Mouse (Mus musculus): ENCODE results near the gene Myo16. TPM values are rescaled to one million over a fixed set of nuclear protein-coding genes. Genes with fewer than 3 reads are reported as not detected.
A peak's percentile ranks its signal among the peaks of the same experiment; 100 is the strongest.

Myo16 gene
- total RNA-seq, 2 experiments from 2014 or later, result 30.5 to 38.7 TPM

DNA sequence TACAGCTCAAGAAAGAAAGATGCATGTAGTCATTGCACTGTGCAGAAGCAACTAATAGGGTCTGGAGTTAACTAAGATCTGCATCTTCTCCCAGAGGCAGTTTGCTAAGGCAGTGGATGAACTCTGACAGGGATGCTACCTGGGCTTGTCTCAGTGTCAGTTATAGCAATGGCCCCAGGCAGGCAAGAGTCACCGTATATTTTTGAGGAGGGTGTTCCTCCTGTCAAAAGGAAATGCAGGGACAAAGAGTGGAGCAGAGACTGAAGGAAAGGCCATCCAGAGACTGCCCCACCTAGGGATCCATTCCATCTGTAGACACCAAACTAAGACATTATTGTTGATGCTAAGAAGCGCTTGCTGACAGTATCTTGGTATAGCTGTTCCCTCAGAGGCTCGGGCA, 7.4 kb downstream of the Myo16 start:
- TF ChIP-seq CTCF (IDR thresholded peaks at IDR 0.05), result no peak
- DNase-seq (ENCODE audit: extremely low spot score in 1 of 2, low spot score in 2 of 2), result no peak
- no peak overlapping the region for H3K27ac ChIP-seq
- intact Hi-C loops (cut with DNase I), result loop anchor here (10.0 kb wide), 1 partner anchor 244 kb away; no protein-coding TSS in a partner anchor
- H3K4me3 ChIP-seq, result no peak overlapping the region

DNA sequence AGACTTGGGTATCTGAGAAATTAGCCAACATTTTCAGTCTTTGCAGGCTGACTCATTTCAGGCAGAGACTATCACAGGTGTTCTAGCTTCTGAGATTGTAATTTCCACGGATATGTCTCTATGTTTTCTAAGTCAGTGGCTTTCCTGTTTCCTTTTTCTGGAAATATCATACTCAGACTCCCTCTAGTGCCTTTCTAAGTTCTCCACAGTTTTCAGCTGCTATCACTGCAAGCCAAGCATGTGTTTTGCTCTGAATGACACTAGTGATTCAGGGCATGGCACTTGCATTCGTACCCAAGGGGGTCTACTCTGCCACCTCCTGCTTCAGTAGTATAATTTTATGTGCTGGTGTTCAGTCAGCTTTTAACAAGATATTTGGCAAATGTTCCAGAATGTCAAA, 11.2 kb downstream of the Myo16 start:
- no peak overlapping the region for H3K4me3 ChIP-seq
- intact Hi-C loops (cut with DNase I), result loop anchor here (2.0 to 10.0 kb wide), 3 partner anchors 112 to 240 kb away; partner anchors contain the start of genes Abhd13 and Lig4
- DNase-seq (ENCODE audit: extremely low spot score in 1 of 2, low spot score in 2 of 2), result no peak
- no peak overlapping the region for H3K27ac ChIP-seq
- TF ChIP-seq CTCF (IDR thresholded peaks at IDR 0.05), result peak; percentile 55

GRCm38 (mm10) chr8:10168326-10168725, 14.6 kb downstream of the Myo16 start:
- intact Hi-C loops (cut with DNase I), result loop anchor here (5.0 to 10.0 kb wide), 2 partner anchors 191 to 236 kb away; partner anchors contain the start of genes Abhd13 and Lig4
- Histone ChIP-seq H3K27ac (no peak overlapping the region), H3K4me3 (no peak overlapping the region)
- DNase-seq (ENCODE audit: extremely low spot score in 1 of 2, low spot score in 2 of 2), result no peak
- TF ChIP-seq CTCF (IDR thresholded peaks at IDR 0.05), result no peak

GRCm38 (mm10) chr8:10169894-10170293, 16.2 kb downstream of the Myo16 start:
- no peak for TF ChIP-seq CTCF (IDR thresholded peaks at IDR 0.05)
- Histone ChIP-seq H3K4me3 (no peak overlapping the region), H3K27ac (no peak overlapping the region)
- DNase-seq (ENCODE audit: extremely low spot score in 1 of 2, low spot score in 2 of 2), result no peak
- intact Hi-C loops (cut with DNase I), result loop anchor here (5.0 to 10.0 kb wide), 2 partner anchors 193 to 235 kb away; partner anchors contain the start of genes Abhd13 and Lig4

DNA sequence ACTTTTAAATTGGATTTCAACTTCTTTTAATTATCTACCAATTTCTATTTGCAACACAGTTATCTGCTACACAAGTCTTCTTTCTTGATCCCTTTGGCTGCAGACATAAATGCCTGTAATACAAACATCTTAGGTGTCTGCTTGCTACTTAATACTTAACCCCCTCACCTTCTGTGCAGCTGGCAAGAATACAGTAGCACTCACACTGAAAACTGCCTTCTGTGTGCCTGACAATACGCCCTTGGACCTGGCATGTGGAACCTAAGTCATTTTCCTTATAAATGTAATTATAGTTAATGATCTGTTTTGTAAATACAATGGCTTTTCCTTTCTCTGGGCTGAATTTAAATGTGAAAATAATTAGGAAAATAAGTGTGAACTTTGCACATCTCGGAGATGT, 17.6 kb downstream of the Myo16 start:
- TF ChIP-seq CTCF (IDR thresholded peaks at IDR 0.05), result no peak
- Histone ChIP-seq H3K4me3 (no peak overlapping the region), H3K27ac (no peak overlapping the region)
- no peak for DNase-seq (ENCODE audit: extremely low spot score in 1 of 2, low spot score in 2 of 2)
- intact Hi-C loops (cut with DNase I), result no loop called here

GRCm38 (mm10) chr8:10172278-10172677, 18.6 kb downstream of the Myo16 start:
- DNase-seq (ENCODE audit: extremely low spot score in 1 of 2, low spot score in 2 of 2), result no peak
- H3K4me3 ChIP-seq, result no peak overlapping the region
- H3K27ac ChIP-seq, result no peak overlapping the region
- intact Hi-C loops (cut with DNase I), result no loop called here
- TF ChIP-seq CTCF (IDR thresholded peaks at IDR 0.05), result no peak

- Histone ChIP-seq H3K4me3 (no peak overlapping the region), H3K27ac (no peak overlapping the region)
- no peak for DNase-seq (ENCODE audit: extremely low spot score in 1 of 2, low spot score in 2 of 2)
- intact Hi-C loops (cut with DNase I), result no loop called here
- TF ChIP-seq CTCF (IDR thresholded peaks at IDR 0.05), result no peak
Observed at GRCm38 (mm10) chr8:10173033-10173747, 19.5 kb downstream of the Myo16 start.

DNA sequence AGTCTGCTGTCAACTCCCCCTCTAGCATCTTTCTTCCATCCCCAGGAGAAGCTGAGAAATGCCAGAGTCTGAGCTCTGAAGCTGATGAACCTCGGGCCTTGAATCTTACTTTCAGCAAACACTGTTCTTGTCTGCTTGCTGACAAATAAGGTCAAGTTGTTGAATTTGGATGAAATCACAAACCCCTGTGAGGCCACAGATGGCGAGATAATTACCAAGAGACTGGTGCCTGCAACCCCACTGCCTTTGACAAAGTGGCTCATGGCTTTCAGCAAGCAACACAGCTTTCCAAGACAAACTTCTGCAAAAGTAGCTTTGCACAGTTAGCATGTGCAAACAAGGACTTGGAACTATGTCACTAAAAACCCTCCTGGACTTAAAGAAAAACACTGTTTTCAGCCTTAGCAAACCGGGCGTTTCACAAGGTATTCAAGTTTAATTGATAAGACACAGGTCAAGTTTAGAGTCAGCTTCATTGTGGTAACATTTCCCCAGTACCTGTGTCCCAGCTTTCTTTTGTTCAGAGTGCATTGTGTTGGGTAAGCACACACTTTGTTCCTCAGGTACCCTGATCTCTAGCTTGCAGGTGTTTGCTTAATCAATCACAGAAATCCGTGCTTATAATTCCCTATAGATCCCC, 20.6 kb downstream of the Myo16 start:
- intact Hi-C loops (cut with DNase I), result no loop called here
- no peak for TF ChIP-seq CTCF (IDR thresholded peaks at IDR 0.05)

GRCm38 (mm10) chr8:10174841-10175680, 21.4 kb downstream of the Myo16 start:
- Histone ChIP-seq H3K27ac (no peak overlapping the region), H3K4me3 (no peak overlapping the region)
- TF ChIP-seq CTCF (IDR thresholded peaks at IDR 0.05), result no peak
- intact Hi-C loops (cut with DNase I), result no loop called here
- no peak for DNase-seq (ENCODE audit: extremely low spot score in 1 of 2, low spot score in 2 of 2)

More for the DNA sequence above, 20.6 kb downstream of the Myo16 start:
- H3K27ac ChIP-seq, result no peak overlapping the region
- H3K4me3 ChIP-seq, result no peak overlapping the region
- no peak for DNase-seq (ENCODE audit: extremely low spot score in 1 of 2, low spot score in 2 of 2)

DNA sequence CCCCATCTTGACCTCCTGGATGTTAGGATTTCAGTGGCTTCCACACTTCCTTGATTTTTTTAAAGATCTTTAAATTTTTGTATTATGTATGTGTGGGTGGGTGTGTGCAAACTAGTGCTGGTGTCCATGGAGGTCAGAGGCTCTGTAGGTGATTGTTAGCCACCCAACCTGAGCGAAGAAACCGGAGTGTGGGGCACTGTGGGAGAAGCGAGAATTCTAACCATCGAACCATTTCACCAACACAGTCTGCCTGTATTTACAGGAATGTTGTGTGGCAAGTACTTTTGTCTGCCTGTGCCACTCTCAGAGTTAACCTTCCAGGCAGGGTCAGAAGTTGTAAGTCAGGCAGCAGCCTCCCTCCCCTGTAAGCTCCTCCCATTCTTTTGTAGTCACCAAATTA, 22.3 kb downstream of the Myo16 start:
- intact Hi-C loops (cut with DNase I), result no loop called here

DNA sequence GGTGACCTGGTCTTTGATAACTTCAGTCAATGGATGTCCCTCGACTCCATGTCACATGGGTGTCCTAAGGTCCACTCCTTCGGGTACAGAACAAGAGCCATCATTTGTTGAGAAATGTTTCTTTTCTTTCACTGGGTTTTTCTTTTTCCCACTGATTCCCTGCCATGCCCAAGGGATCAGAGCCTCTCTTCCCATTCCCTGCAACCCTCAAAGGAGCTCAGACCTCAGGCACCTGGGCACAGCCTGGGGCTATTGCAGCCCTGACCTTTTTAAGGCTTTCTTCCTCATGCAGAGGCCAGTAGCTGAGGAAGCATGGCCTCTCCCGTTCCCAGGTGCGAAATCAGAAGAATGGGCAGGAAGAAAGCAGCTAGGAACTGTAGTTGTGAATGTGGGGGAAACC, 23.4 kb downstream of the Myo16 start:
- no peak for TF ChIP-seq CTCF (IDR thresholded peaks at IDR 0.05)
- DNase-seq (ENCODE audit: extremely low spot score in 1 of 2, low spot score in 2 of 2), result no peak
- H3K27ac ChIP-seq, result no peak overlapping the region
- intact Hi-C loops (cut with DNase I), result no loop called here
- no peak overlapping the region for H3K4me3 ChIP-seq

More for the DNA sequence above, 22.3 kb downstream of the Myo16 start:
- TF ChIP-seq CTCF (IDR thresholded peaks at IDR 0.05), result no peak
- DNase-seq (ENCODE audit: extremely low spot score in 1 of 2, low spot score in 2 of 2), result no peak
- Histone ChIP-seq H3K27ac (no peak overlapping the region), H3K4me3 (no peak overlapping the region)

DNA sequence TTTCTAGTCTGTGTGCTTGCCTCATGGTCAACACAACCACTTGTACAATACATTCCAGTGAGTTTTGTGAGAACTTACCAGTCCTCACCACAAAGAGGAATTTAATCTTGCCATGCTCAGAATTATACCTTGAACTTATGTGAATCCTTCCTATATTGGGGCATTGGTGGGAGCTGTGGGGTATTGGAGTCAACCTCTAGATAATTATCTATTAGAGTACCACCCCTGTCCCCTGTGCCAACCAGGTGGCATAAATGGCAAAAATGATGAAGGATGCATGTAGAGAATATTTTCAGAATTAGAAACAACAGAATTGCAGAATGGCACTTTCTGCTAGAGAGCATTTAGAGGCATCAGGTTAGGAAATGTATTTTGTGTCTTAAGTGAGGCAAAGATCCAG, 25.3 kb downstream of the Myo16 start:
- no peak for TF ChIP-seq CTCF (IDR thresholded peaks at IDR 0.05)
- no peak overlapping the region for H3K27ac ChIP-seq
- H3K4me3 ChIP-seq, result no peak overlapping the region
- intact Hi-C loops (cut with DNase I), result no loop called here
- DNase-seq (ENCODE audit: extremely low spot score in 1 of 2, low spot score in 2 of 2), result no peak

All from left cerebral cortex, adult 2 months (tissue).